Mouse (Mus musculus): Measurements from ENCODE around the gene 4930404H24Rik. TPM values are rescaled to one million over a fixed set of nuclear protein-coding genes. Genes with fewer than 3 reads are reported as not detected.

The 4930404H24Rik gene
- polyA plus RNA-seq, 1 experiment from 2014 or later: not detected

DNA sequence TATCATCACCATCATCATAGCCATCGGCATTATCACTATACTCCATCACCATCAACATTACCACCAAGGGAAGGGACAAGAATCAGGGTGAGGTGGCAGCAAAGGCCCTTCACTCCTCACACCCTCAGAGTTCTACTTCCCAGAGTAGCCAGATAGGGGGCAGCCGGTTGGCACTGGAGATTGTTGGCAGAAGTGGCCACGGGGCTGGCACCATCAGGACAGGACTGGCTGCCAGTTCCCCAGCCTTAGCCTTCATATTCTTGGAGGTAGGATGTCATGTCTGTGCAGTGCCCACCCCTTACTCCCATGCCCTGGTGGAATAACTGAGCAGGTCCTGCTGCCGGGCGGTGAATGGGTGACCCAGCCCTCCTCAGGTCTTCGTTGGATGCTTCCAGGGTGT is 23.0 kb downstream of the 4930404H24Rik start:
- Histone ChIP-seq H3K36me3 (no peaks in the 10 kb centered on the region), H3K4me2 (replicated peaks) (no peak overlapping the region), H3K4me1 (peaks cover 21% of the 10 kb centered on the region), H3K27me3 (replicated peaks) (no peaks in the 10 kb centered on the region; the same call in 1 of the 2 replicates), H3K9me3 (no peaks in the 10 kb centered on the region), H3K27ac (no peak overlapping the region), H3K9ac (no peak overlapping the region), H3K4me3 (no peak overlapping the region)
- no peak for ATAC-seq (ENCODE audit: low FRiP score, low read depth)
- 91% methylated on average over 6 of the region's 6 CpGs for WGBS

DNA sequence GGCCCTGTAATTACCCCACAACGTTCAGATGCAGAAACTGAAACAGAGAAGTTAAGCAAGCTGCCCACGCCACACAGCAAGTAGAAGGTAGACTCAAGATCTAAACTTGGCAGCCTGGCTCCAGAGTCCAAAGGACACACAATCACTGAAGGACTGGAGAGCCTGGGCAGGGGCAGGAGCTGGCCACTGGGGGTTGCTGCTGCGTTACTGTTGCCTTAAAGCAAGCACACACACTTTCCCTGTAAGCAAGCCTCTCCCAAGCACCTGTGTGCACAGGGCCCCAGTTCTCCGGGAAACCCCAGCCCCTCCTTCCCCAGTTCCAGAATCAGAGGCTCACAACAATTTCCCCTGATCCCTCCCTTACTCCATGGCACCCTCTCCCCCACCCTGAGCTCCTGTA is 24.4 kb downstream of the 4930404H24Rik start:
- Histone ChIP-seq H3K36me3 (no peaks in the 10 kb centered on the region), H3K9me3 (no peaks in the 10 kb centered on the region), H3K27ac (no peak overlapping the region), H3K4me2 (replicated peaks) (no peak overlapping the region), H3K9ac (0 out of 2 replicates have a peak overlapping the region, but pooled peaks have one; percentile 8), H3K27me3 (replicated peaks) (no peaks in the 10 kb centered on the region; the same call in 1 of the 2 replicates), H3K4me3 (no peak overlapping the region), H3K4me1 (peaks cover 15% of the 10 kb centered on the region)
- 46% methylated on average over 4 of the region's 4 CpGs for WGBS
- ATAC-seq (ENCODE audit: low FRiP score, low read depth): no peak

DNA sequence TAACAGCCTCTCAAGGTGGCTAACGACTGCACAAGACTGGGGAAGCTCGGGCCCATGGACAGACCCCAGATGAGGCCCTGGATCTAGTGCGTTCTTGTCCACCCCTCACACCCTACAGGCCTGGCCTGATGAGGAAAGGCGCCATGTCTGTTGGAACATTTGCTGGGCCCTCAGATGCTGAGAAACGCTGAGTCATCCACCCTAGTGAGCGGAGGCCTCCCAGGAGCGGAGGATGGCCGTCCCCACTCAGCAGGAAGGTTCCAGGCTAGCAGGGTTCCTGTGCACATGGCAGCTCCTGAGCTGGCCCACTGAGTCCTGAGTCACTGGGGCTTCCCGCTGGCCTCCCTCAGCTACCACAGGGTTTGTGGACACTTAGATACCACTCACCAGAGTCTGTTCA is 27.5 kb downstream of the 4930404H24Rik start:
- no peak overlapping the region for H3K4me3 ChIP-seq
- ATAC-seq (ENCODE audit: low FRiP score, low read depth): no peak
- H3K4me1 ChIP-seq: peaks cover 31% of the 10 kb centered on the region
- peaks cover 5% of the 10 kb centered on the region for H3K27me3 ChIP-seq (replicated peaks)
- WGBS: 74% methylated on average over 9 of the region's 9 CpGs
- H3K36me3 ChIP-seq: no peaks in the 10 kb centered on the region
- H3K9ac ChIP-seq: no peak overlapping the region
- no peaks in the 10 kb centered on the region for H3K9me3 ChIP-seq
- H3K4me2 ChIP-seq (replicated peaks): no peak overlapping the region
- no peak overlapping the region for H3K27ac ChIP-seq

DNA sequence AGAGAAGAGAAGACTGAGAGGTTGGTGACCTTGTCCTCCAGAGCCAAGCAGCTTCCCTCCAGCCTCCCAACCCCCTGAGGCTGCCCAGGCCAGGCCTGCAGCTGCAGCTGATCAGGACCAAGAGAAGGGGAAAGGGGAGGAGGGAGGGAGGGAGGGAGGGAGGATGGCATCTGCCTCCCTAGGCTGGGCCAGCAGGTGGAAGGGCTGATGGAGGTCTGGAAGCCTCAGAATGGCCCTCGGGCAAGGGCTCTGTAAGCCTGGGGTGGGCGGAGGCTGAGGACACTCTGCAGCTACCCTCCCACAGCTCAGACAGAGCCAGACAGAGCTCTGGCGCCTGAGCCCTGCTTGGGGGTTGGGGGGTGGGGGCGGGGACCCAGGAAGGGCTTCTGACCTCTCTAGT is 29.7 kb downstream of the 4930404H24Rik start:
- H3K4me2 ChIP-seq (replicated peaks): 0 out of 2 replicates have a peak overlapping the region, but pooled peaks have one; percentile 9

DNA sequence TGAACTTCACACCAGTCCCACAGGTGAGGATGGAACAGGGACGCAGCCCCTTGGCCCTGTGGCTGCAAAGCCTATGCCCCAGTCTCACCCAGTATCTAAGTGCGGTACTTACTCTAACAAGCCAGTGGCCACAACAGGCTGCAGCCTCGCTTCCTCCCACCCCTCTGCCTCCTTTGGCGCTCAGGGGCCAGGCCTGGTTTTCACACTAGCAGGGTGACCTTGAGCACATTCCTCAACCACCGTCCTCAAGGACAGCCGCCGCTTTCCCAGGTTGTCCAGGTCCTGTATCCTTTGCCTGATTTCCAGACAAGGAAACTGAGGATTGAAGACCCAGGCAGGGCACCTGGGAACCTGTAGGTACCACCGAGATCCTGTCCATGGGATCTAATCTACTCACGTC is 30.6 kb downstream of the 4930404H24Rik start:
- WGBS: 69% methylated on average over 9 of the region's 9 CpGs
- peaks cover 48% of the 10 kb centered on the region for H3K4me1 ChIP-seq
- H3K4me3 ChIP-seq: no peak overlapping the region
- H3K27ac ChIP-seq: no peak overlapping the region
- H3K4me2 ChIP-seq (replicated peaks): no peak overlapping the region
- ATAC-seq (ENCODE audit: low FRiP score, low read depth): no peak
- H3K36me3 ChIP-seq: no peaks in the 10 kb centered on the region
- no peaks in the 10 kb centered on the region for H3K9me3 ChIP-seq
- H3K27me3 ChIP-seq (replicated peaks): peaks cover 15% of the 10 kb centered on the region; the same call in 1 of the 2 replicates
- H3K9ac ChIP-seq: no peak overlapping the region

More for the DNA sequence above, 29.7 kb downstream of the 4930404H24Rik start:
- ATAC-seq (ENCODE audit: low FRiP score, low read depth): peak; percentile 45; the same call in 1 of the 2 replicates
- H3K9me3 ChIP-seq: no peaks in the 10 kb centered on the region
- H3K36me3 ChIP-seq: no peaks in the 10 kb centered on the region
- peaks cover 10% of the 10 kb centered on the region; the same call in 1 of the 2 replicates for H3K27me3 ChIP-seq (replicated peaks)
- 22% methylated on average over 4 of the region's 4 CpGs for WGBS
- peaks cover 41% of the 10 kb centered on the region for H3K4me1 ChIP-seq
- H3K9ac ChIP-seq: 0 out of 2 replicates have a peak overlapping the region, but pooled peaks have one; percentile 35
- H3K4me3 ChIP-seq: no peak overlapping the region
- H3K27ac ChIP-seq: no peak overlapping the region

DNA sequence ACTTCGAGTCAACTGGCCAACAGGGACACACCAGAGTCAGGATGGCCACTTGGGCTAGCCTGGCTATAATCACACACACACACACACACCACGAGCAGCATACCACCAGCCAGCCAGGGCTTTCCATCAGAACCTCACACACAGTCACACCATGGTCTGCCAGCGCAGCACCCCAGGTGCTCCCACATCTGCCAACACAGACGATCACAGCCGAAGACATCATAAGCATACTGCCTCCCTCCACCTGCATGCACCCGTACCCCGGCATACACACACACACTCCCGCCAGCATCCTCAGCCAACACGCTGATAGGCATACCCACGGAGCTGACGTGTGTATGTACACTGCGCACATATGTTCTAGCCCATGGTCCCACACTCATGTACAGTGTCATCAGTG is 31.1 kb downstream of the 4930404H24Rik start:
- no peak overlapping the region for H3K27ac ChIP-seq
- peaks cover 53% of the 10 kb centered on the region for H3K4me1 ChIP-seq
- no peak for ATAC-seq (ENCODE audit: low FRiP score, low read depth)
- H3K9ac ChIP-seq: no peak overlapping the region
- no peaks in the 10 kb centered on the region for H3K9me3 ChIP-seq
- H3K4me3 ChIP-seq: no peak overlapping the region
- H3K36me3 ChIP-seq: no peaks in the 10 kb centered on the region
- H3K4me2 ChIP-seq (replicated peaks): no peak overlapping the region
- WGBS: 91% methylated on average over 12 of the region's 12 CpGs
- H3K27me3 ChIP-seq (replicated peaks): peaks cover 15% of the 10 kb centered on the region; the same call in 1 of the 2 replicates

DNA sequence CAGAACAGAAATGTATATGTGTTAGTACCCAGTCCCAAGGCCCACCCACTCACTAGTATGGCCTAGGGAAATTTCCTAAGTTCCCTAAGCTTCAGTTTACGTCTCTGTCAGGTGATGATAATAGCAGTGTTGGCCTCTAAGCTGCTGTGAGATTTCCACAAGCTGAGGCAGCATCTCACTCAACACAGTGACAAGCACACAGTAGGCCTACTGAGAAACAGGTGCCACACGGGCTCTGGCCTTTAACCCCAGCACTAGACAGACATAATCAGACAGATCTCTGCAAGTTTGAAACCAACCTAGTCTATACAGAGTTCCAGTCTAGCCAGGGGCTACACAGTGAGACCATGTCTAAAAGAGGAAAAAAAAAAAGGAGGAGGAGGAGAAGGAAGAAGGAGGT is 32.1 kb downstream of the 4930404H24Rik start:
- H3K4me1 ChIP-seq: peaks cover 59% of the 10 kb centered on the region
- H3K9ac ChIP-seq: no peak overlapping the region
- 74% methylated on average over 2 of the region's 2 CpGs for WGBS
- no peaks in the 10 kb centered on the region for H3K9me3 ChIP-seq
- peaks cover 15% of the 10 kb centered on the region; the same call in 1 of the 2 replicates for H3K27me3 ChIP-seq (replicated peaks)
- H3K4me2 ChIP-seq (replicated peaks): no peak overlapping the region
- H3K4me3 ChIP-seq: no peak overlapping the region
- H3K36me3 ChIP-seq: no peaks in the 10 kb centered on the region
- H3K27ac ChIP-seq: no peak overlapping the region
- no peak for ATAC-seq (ENCODE audit: low FRiP score, low read depth)

DNA sequence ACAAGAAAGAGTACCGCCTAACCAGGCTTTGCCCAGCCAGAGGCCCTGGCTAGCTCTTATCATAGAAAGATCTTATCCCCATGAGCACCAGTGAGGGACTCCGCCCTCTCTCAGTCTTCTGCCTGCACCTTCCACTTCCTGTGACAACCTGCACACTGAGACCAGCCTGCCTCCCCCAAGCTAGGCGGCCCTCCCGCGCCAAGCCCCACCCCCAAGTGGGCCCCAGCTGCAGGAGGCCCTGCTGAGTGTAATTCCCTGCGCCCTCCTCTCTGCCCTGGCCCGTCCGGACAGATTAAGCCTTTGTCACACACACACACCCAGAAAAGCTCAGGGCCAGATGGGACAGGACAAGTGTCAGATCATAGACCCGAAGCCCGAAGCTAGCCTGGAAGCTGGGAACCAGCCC is 33.3 kb downstream of the 4930404H24Rik start:
- no peak overlapping the region for H3K27ac ChIP-seq
- no peak overlapping the region for H3K4me3 ChIP-seq
- no peaks in the 10 kb centered on the region for H3K36me3 ChIP-seq
- H3K4me2 ChIP-seq (replicated peaks): peak overlapping the region; percentile 96
- H3K9ac ChIP-seq: no peak overlapping the region
- 12% methylated on average over 10 of the region's 10 CpGs for WGBS
- no peaks in the 10 kb centered on the region for H3K9me3 ChIP-seq
- H3K4me1 ChIP-seq: peaks cover 65% of the 10 kb centered on the region
- no peak for ATAC-seq (ENCODE audit: low FRiP score, low read depth)
- H3K27me3 ChIP-seq (replicated peaks): peaks cover 20% of the 10 kb centered on the region

DNA sequence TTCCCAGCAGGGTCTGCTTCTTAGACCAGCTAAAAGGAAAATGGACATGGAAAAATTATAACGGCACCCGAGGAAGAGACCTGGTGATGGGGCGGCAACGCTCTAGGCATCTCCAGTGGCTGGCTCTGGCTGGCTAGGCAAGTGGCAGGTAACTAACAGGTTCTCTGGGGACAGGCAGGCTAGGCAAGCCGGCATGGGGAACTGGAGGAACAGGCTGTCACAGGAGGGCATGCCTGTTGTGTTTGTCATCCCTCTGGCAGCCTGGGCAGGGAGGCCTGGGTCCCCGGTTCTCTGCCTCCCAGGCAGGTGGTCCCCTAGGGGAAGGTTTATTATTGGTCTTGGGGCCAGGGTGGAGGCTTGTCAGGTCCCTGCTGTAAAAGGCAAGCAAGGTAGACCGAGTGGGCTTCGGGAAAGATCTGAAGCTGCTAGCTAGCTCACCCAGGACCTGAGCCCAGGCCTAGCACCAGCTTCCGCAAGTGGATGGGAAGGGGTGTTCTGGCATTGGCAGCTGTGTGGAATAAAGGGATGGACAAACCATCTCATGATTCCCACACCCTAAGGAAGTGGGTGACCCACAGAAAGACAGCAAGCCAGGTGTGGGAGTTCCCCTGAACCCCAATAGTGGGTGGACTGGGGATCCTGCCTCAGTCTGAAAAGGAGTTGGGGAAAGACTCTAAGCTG is 34.4 kb downstream of the 4930404H24Rik start:
- Histone ChIP-seq H3K4me2 (replicated peaks) (peak overlapping the region; percentile 96), H3K9ac (no peak overlapping the region), H3K27me3 (replicated peaks) (peaks cover 25% of the 10 kb centered on the region), H3K4me3 (no peak overlapping the region), H3K36me3 (no peaks in the 10 kb centered on the region), H3K27ac (peak overlapping the region; percentile 5; the same call in 1 of the 2 replicates), H3K4me1 (peaks cover 63% of the 10 kb centered on the region), H3K9me3 (no peaks in the 10 kb centered on the region)
- WGBS: 41% methylated on average over 9 of the region's 9 CpGs
- no peak for ATAC-seq (ENCODE audit: low FRiP score, low read depth)

DNA sequence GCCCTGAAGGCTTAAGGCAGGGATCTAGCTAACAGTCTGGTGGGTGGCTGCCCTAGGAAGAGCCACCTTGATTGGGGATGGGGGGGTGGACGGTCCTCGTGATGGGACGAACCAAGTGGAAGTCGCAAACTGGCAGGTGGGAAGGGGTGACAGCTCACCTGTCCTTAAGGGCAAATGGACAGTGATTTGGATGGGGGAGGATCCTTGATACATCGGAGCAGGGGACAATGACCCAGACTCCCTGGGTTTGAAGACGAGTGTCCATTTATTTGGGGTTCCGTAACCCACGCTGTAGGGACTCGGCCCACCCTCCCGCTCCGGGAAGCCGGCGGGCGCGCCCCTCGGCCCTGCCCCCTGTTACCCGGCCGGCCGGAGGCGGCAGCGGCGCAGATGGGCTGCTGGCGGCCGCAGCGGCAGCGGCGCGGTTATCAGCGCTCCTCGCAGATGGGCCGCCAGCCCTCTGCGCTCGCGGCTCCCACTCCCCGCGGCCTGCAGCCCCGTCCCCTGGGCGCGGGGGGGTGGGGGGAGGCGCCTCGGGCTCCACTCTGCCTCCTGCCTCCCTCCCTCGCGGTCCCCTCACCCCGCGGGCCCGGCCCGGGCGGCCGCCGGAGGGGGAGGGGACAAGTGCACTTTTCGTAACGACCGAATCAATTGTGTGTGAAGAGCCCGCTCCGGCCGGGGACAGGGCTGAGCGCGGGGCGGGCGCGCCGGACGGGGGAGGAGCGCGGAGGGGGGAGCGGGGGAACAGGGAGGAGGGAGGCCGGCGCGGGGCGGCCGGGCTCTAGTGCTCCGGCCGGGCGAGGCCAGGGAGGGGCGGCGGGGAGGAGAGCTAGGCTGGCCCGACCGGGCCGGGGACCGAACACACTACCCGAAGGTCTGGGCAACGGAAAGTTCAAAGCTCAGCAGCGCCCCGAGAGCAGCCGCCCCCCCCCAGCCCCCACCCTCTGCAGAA is 35.3 kb downstream of the 4930404H24Rik start:
- peak overlapping the region; percentile 96 for H3K4me2 ChIP-seq (replicated peaks)
- peak overlapping the region; percentile 79 for H3K4me3 ChIP-seq
- peaks cover 55% of the 10 kb centered on the region for H3K4me1 ChIP-seq
- H3K27me3 ChIP-seq (replicated peaks): peaks cover 27% of the 10 kb centered on the region
- H3K9ac ChIP-seq: peak overlapping the region; percentile 81
- H3K9me3 ChIP-seq: no peaks in the 10 kb centered on the region
- peak overlapping the region; percentile 90 for H3K27ac ChIP-seq
- no peaks in the 10 kb centered on the region for H3K36me3 ChIP-seq
- ATAC-seq (ENCODE audit: low FRiP score, low read depth): peak; percentile 67
- WGBS: 2% methylated on average over 79 of the region's 85 CpGs

DNA sequence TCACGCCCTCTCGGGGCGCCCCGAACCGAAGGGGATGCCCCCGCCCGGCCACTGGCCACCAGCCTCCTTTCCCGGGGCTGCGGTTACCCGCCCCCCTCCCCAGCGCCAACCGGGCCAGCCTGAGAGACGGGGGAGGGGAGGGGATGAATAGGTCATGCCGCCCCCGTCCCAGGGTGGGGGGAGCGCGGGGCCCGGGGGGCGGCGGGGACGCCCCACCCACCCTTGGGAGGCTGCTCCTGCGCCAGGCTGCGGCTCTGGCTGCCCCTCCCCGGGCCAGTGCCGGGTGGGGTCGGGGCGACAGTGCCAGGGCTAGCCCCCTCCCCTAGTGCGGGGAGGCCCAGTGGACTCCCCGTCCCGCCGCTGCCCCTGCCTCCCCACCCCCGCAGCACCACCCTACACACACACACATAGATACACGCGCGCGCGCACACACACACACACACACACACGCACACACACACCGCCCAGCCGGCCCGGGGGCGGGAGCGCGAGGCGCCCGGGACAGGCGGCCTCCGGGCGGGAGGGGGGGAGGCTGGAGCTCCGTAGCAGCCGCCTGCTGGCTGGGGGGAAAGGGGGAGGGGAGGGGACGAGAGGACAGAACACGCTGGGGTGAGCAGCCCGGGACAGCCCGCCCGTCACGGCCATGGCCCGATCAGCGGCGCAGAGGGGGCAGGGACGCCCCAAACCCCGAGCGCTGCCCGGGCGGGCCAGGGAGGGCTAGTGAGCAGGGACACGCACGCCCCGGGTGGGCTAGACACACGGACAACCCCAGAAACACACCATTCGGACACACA is 36.2 kb downstream of the 4930404H24Rik start:
- H3K27me3 ChIP-seq (replicated peaks): peaks cover 23% of the 10 kb centered on the region
- peak overlapping the region; percentile 96 for H3K4me2 ChIP-seq (replicated peaks)
- H3K9ac ChIP-seq: peak overlapping the region; percentile 81
- H3K27ac ChIP-seq: peak overlapping the region; percentile 90
- peak; percentile 34 for ATAC-seq (ENCODE audit: low FRiP score, low read depth)
- H3K4me3 ChIP-seq: peak overlapping the region; percentile 79
- H3K9me3 ChIP-seq: no peaks in the 10 kb centered on the region
- no peaks in the 10 kb centered on the region for H3K36me3 ChIP-seq
- H3K4me1 ChIP-seq: peaks cover 49% of the 10 kb centered on the region
- 0% methylated on average over 46 of the region's 70 CpGs for WGBS
